Mouse (Mus musculus): ENCODE measurements around the gene Amz1. TPM values are rescaled to one million over a fixed set of nuclear protein-coding genes. Genes with fewer than 3 reads are reported as not detected.

Gene Amz1
- polyA plus RNA-seq, 1 experiment from 2014 or later = 2.7 TPM

GRCm38 (mm10) chr5:140702103-140702513 is 21.8 kb upstream of the Amz1 start, which contains the start of gene Iqce:
Gene Iqce, minus strand, starts transcription at chr5:140702378.
- H3K9me3 ChIP-seq (replicated peaks) = no peaks in the 10 kb centered on the region

DNA sequence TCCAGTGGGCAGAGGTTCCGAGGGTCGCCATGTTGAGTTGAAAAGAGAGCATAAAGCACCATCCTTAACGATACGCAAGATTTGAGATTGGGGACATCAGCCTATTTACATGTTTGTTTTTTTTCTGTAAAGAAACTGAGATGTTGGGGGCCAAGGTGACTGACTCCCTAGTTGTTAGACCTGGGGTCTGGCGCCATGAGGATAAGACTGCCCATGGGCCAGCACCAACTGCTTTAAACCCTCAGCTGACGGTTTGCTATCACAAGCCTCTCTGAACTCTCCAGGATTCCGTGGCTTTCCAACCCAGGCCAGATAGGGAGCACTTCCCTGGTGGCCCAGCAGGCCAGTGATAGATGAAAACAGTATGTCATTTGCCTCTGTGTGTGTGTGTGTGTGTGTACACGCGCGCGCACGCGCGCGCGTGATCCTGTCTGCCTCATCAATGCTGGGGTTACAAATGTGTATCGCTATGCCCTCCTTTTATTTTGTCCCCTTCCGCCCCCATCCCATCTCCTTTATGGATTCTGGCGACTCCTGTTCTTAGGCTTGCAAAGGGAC is 21.2 kb upstream of the Amz1 start:
- WGBS = 62% methylated on average over 19 of the region's 19 CpGs
- Histone ChIP-seq H3K27me3 (no peaks in the 10 kb centered on the region), H3K9ac (peak overlapping the region; percentile 83), H3K4me3 (peak overlapping the region; percentile 66), H3K4me1 (peaks cover 51% of the 10 kb centered on the region), H3K27ac (peak overlapping the region; percentile 81), H3K9me3 (replicated peaks) (no peaks in the 10 kb centered on the region), H3K4me2 (peak overlapping the region; percentile 90), H3K36me3 (ENCODE audit: poor library complexity, severe bottlenecking) (peaks cover 20% of the 10 kb centered on the region; the same call in 1 of the 2 replicates)
- ATAC-seq = no peak

More at GRCm38 (mm10) chr5:140702103-140702513, 21.8 kb upstream of the Amz1 start, which contains the start of gene Iqce:
- under 1% methylated on average over 33 of the region's 33 CpGs for WGBS
- Histone ChIP-seq H3K4me3 (peak within 1 kb of the TSS; percentile 66), H3K27me3 (no peaks in the 10 kb centered on the region), H3K27ac (peak within 1 kb of the TSS; percentile 81), H3K36me3 (ENCODE audit: poor library complexity, severe bottlenecking) (peaks cover 20% of the 10 kb centered on the region), H3K4me2 (peak within 1 kb of the TSS; percentile 90), H3K9ac (peak within 1 kb of the TSS; percentile 83), H3K4me1 (peaks cover 56% of the 10 kb centered on the region)
- ATAC-seq = peak; percentile 67

- H3K4me3 ChIP-seq = peak overlapping the region; percentile 67
- peak overlapping the region; percentile 81 for H3K27ac ChIP-seq
- H3K27me3 ChIP-seq = no peaks in the 10 kb centered on the region
- no peaks in the 10 kb centered on the region for H3K9me3 ChIP-seq (replicated peaks)
- peak overlapping the region; percentile 86 for H3K4me2 ChIP-seq
- ATAC-seq = no peak
- no peak overlapping the region for H3K9ac ChIP-seq
- H3K36me3 ChIP-seq (ENCODE audit: poor library complexity, severe bottlenecking) = peaks cover 18% of the 10 kb centered on the region; the same call in 1 of the 2 replicates
- peaks cover 48% of the 10 kb centered on the region for H3K4me1 ChIP-seq
- WGBS = 41% methylated on average over 17 of the region's 17 CpGs
Observed at GRCm38 (mm10) chr5:140703480-140704377, 20.2 kb upstream of the Amz1 start.

- Histone ChIP-seq H3K27me3 (no peaks in the 10 kb centered on the region), H3K9me3 (replicated peaks) (no peaks in the 10 kb centered on the region), H3K4me1 (peaks cover 48% of the 10 kb centered on the region), H3K9ac (peak within 1 kb of the TSS; percentile 83), H3K4me3 (peak within 1 kb of the TSS; percentile 67), H3K36me3 (ENCODE audit: poor library complexity, severe bottlenecking) (peaks cover 15% of the 10 kb centered on the region; the same call in 1 of the 2 replicates), H3K4me2 (peak within 1 kb of the TSS; percentile 86), H3K27ac (peak within 1 kb of the TSS; percentile 81)
- ATAC-seq = peak; percentile 95
- under 1% methylated on average over 61 of the region's 69 CpGs for WGBS
Observed at GRCm38 (mm10) chr5:140704378-140705251, 19.3 kb upstream of the Amz1 start, which contains the start of gene Brat1. Gene Brat1, plus strand, starts transcription at chr5:140705011.

GRCm38 (mm10) chr5:140705501-140706171 is 18.3 kb upstream of the Amz1 start:
- Histone ChIP-seq H3K9me3 (replicated peaks) (no peaks in the 10 kb centered on the region), H3K4me3 (peak overlapping the region; percentile 67), H3K4me2 (peak overlapping the region; percentile 86), H3K9ac (peak overlapping the region; percentile 83), H3K27me3 (no peaks in the 10 kb centered on the region), H3K36me3 (ENCODE audit: poor library complexity, severe bottlenecking) (peaks cover 25% of the 10 kb centered on the region), H3K27ac (peak overlapping the region; percentile 54; the same call in 1 of the 2 replicates), H3K4me1 (peaks cover 40% of the 10 kb centered on the region)
- 61% methylated on average over 7 of the region's 7 CpGs for WGBS
- ATAC-seq = no peak; the same call in 1 of the 2 replicates

DNA sequence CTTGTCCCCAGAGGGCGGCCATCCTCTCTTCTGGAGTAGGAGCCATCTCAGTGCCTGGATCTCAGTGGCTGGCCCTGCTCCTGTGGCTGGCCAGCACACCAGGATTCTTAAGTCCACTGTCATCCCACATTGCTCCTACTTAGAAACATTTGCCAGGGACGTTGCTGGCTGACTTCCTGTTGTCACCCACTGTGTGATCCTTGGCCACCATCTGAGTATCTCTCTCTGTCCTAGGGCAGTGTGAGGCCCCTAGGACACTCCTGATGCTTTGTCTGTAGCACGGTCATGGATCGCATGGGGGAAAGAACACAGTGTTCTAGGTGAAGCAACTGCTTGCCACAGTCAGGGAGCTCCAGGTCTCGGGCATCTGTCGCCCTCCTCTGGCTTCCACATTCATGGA is 13.6 kb upstream of the Amz1 start:
- no peaks in the 10 kb centered on the region for H3K9me3 ChIP-seq (replicated peaks)
- no peak for ATAC-seq
- peaks cover 71% of the 10 kb centered on the region for H3K36me3 ChIP-seq (ENCODE audit: poor library complexity, severe bottlenecking)
- H3K27ac ChIP-seq = no peak overlapping the region
- no peaks in the 10 kb centered on the region for H3K27me3 ChIP-seq
- WGBS = 96% methylated on average over 6 of the region's 6 CpGs
- H3K4me2 ChIP-seq = no peak overlapping the region
- H3K9ac ChIP-seq = no peak overlapping the region
- peaks cover 11% of the 10 kb centered on the region for H3K4me1 ChIP-seq
- no peak overlapping the region for H3K4me3 ChIP-seq

DNA sequence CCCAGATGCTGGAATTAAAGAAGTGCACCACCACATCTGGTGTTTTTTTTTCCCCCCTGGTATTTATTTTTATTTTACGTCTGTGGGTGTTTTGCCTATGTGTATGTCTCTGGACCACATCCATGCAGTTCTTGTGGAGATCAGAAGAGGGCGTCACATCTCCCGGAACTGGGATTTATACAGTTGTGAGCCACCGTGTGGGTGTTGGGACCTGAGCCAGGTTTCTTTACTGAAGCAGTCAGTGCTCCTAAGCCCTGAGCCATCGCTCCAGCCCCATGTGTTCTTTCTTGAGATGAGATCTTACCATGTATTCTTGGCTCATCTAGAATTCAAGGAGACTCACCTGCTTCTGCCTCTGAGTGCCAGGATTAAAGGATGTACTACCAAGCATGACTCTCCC is 12.9 kb upstream of the Amz1 start:
- Histone ChIP-seq H3K36me3 (ENCODE audit: poor library complexity, severe bottlenecking) (peaks cover 78% of the 10 kb centered on the region), H3K4me3 (no peak overlapping the region), H3K9me3 (replicated peaks) (no peaks in the 10 kb centered on the region), H3K27me3 (no peaks in the 10 kb centered on the region), H3K27ac (no peak overlapping the region), H3K9ac (no peak overlapping the region), H3K4me1 (peaks cover 4% of the 10 kb centered on the region), H3K4me2 (no peak overlapping the region)
- no peak for ATAC-seq
- 78% methylated on average over 5 of the region's 5 CpGs for WGBS

GRCm38 (mm10) chr5:140720773-140721172 is 3.2 kb upstream of the Amz1 start:
- Histone ChIP-seq H3K4me1 (peaks cover 31% of the 10 kb centered on the region), H3K36me3 (ENCODE audit: poor library complexity, severe bottlenecking) (peaks cover 44% of the 10 kb centered on the region), H3K4me3 (no peak overlapping the region), H3K9me3 (replicated peaks) (no peaks in the 10 kb centered on the region), H3K4me2 (no peak overlapping the region), H3K27me3 (no peaks in the 10 kb centered on the region), H3K9ac (no peak overlapping the region), H3K27ac (no peak overlapping the region)
- 86% methylated on average over 7 of the region's 7 CpGs for whole genome bisulfite sequencing
- no peak for ATAC-seq

DNA sequence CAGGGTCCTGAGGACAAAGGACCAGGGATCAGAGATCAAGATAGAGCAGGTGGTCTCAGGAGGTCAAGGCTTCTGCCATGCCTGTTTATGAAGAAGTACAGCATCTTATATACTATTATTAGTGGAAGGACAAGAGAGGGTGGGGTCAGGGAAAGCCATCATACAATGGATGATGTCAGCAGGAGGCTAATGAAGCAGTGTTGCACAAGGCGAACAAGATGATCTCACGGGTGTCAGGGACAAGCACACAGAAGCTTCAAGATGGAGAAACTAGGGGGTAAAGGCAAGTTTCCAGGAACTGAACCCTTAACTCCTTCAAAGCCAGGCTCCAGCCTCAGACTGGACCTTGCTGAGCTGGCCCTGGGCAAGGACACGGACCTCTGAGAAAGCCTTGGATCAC is 1.8 kb upstream of the Amz1 start:
- no peaks in the 10 kb centered on the region for H3K9me3 ChIP-seq (replicated peaks)
- no peak overlapping the region for H3K4me2 ChIP-seq
- peaks cover 31% of the 10 kb centered on the region for H3K36me3 ChIP-seq (ENCODE audit: poor library complexity, severe bottlenecking)
- no peak overlapping the region for H3K27ac ChIP-seq
- ATAC-seq = no peak
- no peaks in the 10 kb centered on the region for H3K27me3 ChIP-seq
- no peak overlapping the region for H3K4me3 ChIP-seq
- 72% methylated on average over 3 of the region's 3 CpGs for WGBS
- H3K9ac ChIP-seq = no peak overlapping the region
- H3K4me1 ChIP-seq = peaks cover 44% of the 10 kb centered on the region

GRCm38 (mm10) chr5:140726062-140726839 is 2.3 kb downstream of the Amz1 start:
- Histone ChIP-seq H3K9me3 (replicated peaks) (no peaks in the 10 kb centered on the region), H3K4me1 (peaks cover 47% of the 10 kb centered on the region), H3K4me3 (no peak overlapping the region), H3K36me3 (ENCODE audit: poor library complexity, severe bottlenecking) (no peaks in the 10 kb centered on the region), H3K4me2 (no peak overlapping the region), H3K27me3 (no peaks in the 10 kb centered on the region), H3K27ac (peak overlapping the region; percentile 81), H3K9ac (no peak overlapping the region; the same call in 1 of the 2 replicates)
- peak; percentile 85 for ATAC-seq
- WGBS = 56% methylated on average over 7 of the region's 7 CpGs

Measured in forebrain, embryonic 13.5 days (tissue).